In genomic region chr6:116679563-116680288, GRCm38 (mm10) we compare ENCODE assay signal across 16 mouse cellular contexts. TPM values are rescaled to one million over a fixed set of nuclear protein-coding genes. Genes with fewer than 3 reads are reported as not detected.
DNase-seq lines count a peak whose midpoint lies in the region; ATAC-seq lines count a peak whose summit lies in the region.
"Had no signal": no experiment of that assay in that cellular context is flagged by ENCODE, and none has a peak within 500 bp of the region (broad histone marks: within the 10 kb centered on the region; RNA-seq: fewer than 3 reads in every experiment).

No protein-coding gene starts in this region.

- no peak overlapping the region for H3K4me2 ChIP-seq in heart, embryonic 11.5 days
- no peak overlapping the region for H3K4me2 ChIP-seq in hindbrain, embryonic 11.5 days (replicated peaks; ENCODE audit: low read depth, low read length)
- H3K4me2 ChIP-seq: hindbrain, embryonic 13.5 days; neural tube, embryonic 13.5 days had no signal

- H3K27ac ChIP-seq in heart, embryonic 11.5 days (ENCODE audit: low read depth, low read length): no peak overlapping the region
- no peak overlapping the region for H3K27ac ChIP-seq in hindbrain, embryonic 11.5 days (ENCODE audit: low read depth, low read length)
- H3K27ac ChIP-seq: hindbrain, embryonic 13.5 days; kidney, postnatal 0 days; midbrain, embryonic 10.5 days; neural tube, embryonic 13.5 days had no signal

- no peaks in the 10 kb centered on the region for H3K9me3 ChIP-seq in heart, embryonic 11.5 days (replicated peaks; ENCODE audit: control insufficient read depth, low read length)
- no peaks in the 10 kb centered on the region for H3K9me3 ChIP-seq in hindbrain, embryonic 11.5 days (ENCODE audit: control insufficient read depth, low read length)
- H3K9me3 ChIP-seq: hindbrain, embryonic 13.5 days; midbrain, embryonic 10.5 days; neural tube, embryonic 13.5 days had no signal

- peaks cover 20% of the 10 kb centered on the region for H3K4me1 ChIP-seq in heart, embryonic 11.5 days (ENCODE audit: control insufficient read depth, insufficient read depth, low read length)
- H3K4me1 ChIP-seq in hindbrain, embryonic 11.5 days (replicated peaks; ENCODE audit: control insufficient read depth, insufficient read depth, low read length): no peaks in the 10 kb centered on the region; the same call in none of the 2 replicates

- H3K36me3 ChIP-seq in heart, embryonic 11.5 days (ENCODE audit: control insufficient read depth, insufficient read depth, low read length): no peaks in the 10 kb centered on the region
- no peaks in the 10 kb centered on the region for H3K36me3 ChIP-seq in hindbrain, embryonic 11.5 days (ENCODE audit: control insufficient read depth, insufficient read depth, low read length)
- H3K36me3 ChIP-seq: hindbrain, embryonic 13.5 days; midbrain, embryonic 10.5 days; neural tube, embryonic 13.5 days had no signal

- WGBS in heart, embryonic 11.5 days (ENCODE audit: insufficient replicate concordance): 53% methylated on average over 5 of the region's 5 CpGs
- WGBS in hindbrain, embryonic 11.5 days: 81% methylated on average over 5 of the region's 5 CpGs

- H3K9ac ChIP-seq in heart, embryonic 11.5 days (ENCODE audit: low read depth, low read length): no peak overlapping the region
- no peak overlapping the region for H3K9ac ChIP-seq in hindbrain, embryonic 11.5 days (ENCODE audit: low read depth, low read length)
- H3K9ac ChIP-seq: hindbrain, embryonic 13.5 days; neural tube, embryonic 13.5 days had no signal

- H3K27me3 ChIP-seq in heart, embryonic 11.5 days (ENCODE audit: control insufficient read depth, insufficient read depth, low read length): no peaks in the 10 kb centered on the region
- H3K27me3 ChIP-seq in hindbrain, embryonic 11.5 days (ENCODE audit: control insufficient read depth, insufficient read depth, low read length): no peaks in the 10 kb centered on the region
- H3K27me3 ChIP-seq: hindbrain, embryonic 13.5 days; neural tube, embryonic 13.5 days; Patski had no signal

- no peak overlapping the region for H3K4me3 ChIP-seq in heart, embryonic 11.5 days (ENCODE audit: low read depth, low read length)
- no peak overlapping the region for H3K4me3 ChIP-seq in hindbrain, embryonic 11.5 days (ENCODE audit: low read depth, low read length)
- H3K4me3 ChIP-seq: erythroblast, embryonic 14.5 days; hindbrain, embryonic 13.5 days; midbrain, embryonic 10.5 days; neural tube, embryonic 13.5 days had no signal

- ATAC-seq in heart, embryonic 11.5 days (replicated peaks; ENCODE audit: insufficient number of reproducible peaks, low FRiP score, low TSS enrichment): no peak
- peak; percentile 77 for ATAC-seq in granulocyte monocyte progenitor cell, adult 5-6 weeks (replicated peaks; ENCODE audit: poor library complexity, severe bottlenecking)
- ATAC-seq in erythroblast, adult 5-6 weeks (replicated peaks; ENCODE audit: low FRiP score, poor library complexity, severe bottlenecking): no peak
- ATAC-seq in hindbrain, embryonic 11.5 days (ENCODE audit: low FRiP score): no peak
- ATAC-seq: Patski had no signal

- peak; percentile 43 to 77 for DNase-seq in heart, adult 9 months (ENCODE audit: low spot score in 2 of 2)
- peak; percentile 92 for DNase-seq in A20 (ENCODE audit: low read depth, low spot score)
- peak; percentile 77 to 85 for DNase-seq in monocyte, adult 2 months (ENCODE audit: low read depth in 1 of 2, low spot score in 2 of 2)
- DNase-seq in layer of hippocampus, postnatal 14 days (ENCODE audit: low spot score in 2 of 2): no peak
- no peak for DNase-seq in hindbrain, embryonic 11.5 days (ENCODE audit: low spot score)
- DNase-seq: adrenal gland, postnatal 25 days; cerebellum, postnatal 25 days had no signal

RNA-seq across cellular contexts. Expression of gene Rassf4, which starts 6.0 kb away (rescaled TPM):
- 5.7 and 6.9 TPM in 2 replicates for polyA plus RNA-seq in heart, embryonic 11.5 days (2014; fragmentation: Nextera tagmentation; extraction: Ambion mirVana)
- total RNA-seq in granulocyte monocyte progenitor cell, adult 5-6 weeks (2014; fragmentation: Nextera tagmentation): 78.9 and 79.9 TPM in 2 replicates
- total RNA-seq in granulocyte monocyte progenitor cell, adult 5-6 weeks (2017): 41.0 and 46.8 TPM in 2 replicates
- total RNA-seq in erythroblast, adult 5-6 weeks (2015; ENCODE audit: low replicate concordance): 18.6 and 21.1 TPM in 2 replicates
- 9.5 and 13.4 TPM in 2 replicates for total RNA-seq in erythroblast, adult 5-6 weeks (2017; ENCODE audit: low replicate concordance)
- total RNA-seq in layer of hippocampus, postnatal 14 days (2021): 1 to 10 TPM; 3.8 to 4.6 TPM
- polyA plus RNA-seq in hindbrain, embryonic 11.5 days (2014; fragmentation: Nextera tagmentation; extraction: Ambion mirVana): 60.7 and 78.3 TPM in 2 replicates

RNA-seq across cellular contexts. Expression of gene Depp1, which starts 29.3 kb away (rescaled TPM):
- 4.1 and 5.9 TPM in 2 replicates for polyA plus RNA-seq in heart, embryonic 11.5 days (2014; fragmentation: Nextera tagmentation; extraction: Ambion mirVana)
- total RNA-seq in granulocyte monocyte progenitor cell, adult 5-6 weeks (2014; fragmentation: Nextera tagmentation): not detected in 2 replicates
- total RNA-seq in granulocyte monocyte progenitor cell, adult 5-6 weeks (2017): not detected in 2 replicates
- total RNA-seq in erythroblast, adult 5-6 weeks (2015; ENCODE audit: low replicate concordance): not detected in 2 replicates
- total RNA-seq in erythroblast, adult 5-6 weeks (2017; ENCODE audit: low replicate concordance): 0.77 TPM in 1 of 2 replicates, not detected in the other
- 1 to 10 TPM; 2.5 to 4.7 TPM for total RNA-seq in layer of hippocampus, postnatal 14 days (2021)
- 9.8 and 12.0 TPM in 2 replicates for polyA plus RNA-seq in hindbrain, embryonic 11.5 days (2014; fragmentation: Nextera tagmentation; extraction: Ambion mirVana)

RNA-seq across cellular contexts. Expression of gene Tmem72, which starts 37.0 kb away (rescaled TPM):
- 0.06 TPM in 2 replicates for polyA plus RNA-seq in heart, embryonic 11.5 days (2014; fragmentation: Nextera tagmentation; extraction: Ambion mirVana)
- 0.11 and 0.24 TPM in 2 replicates for total RNA-seq in granulocyte monocyte progenitor cell, adult 5-6 weeks (2014; fragmentation: Nextera tagmentation)
- under 0.01 and 0.04 TPM in 2 replicates for total RNA-seq in granulocyte monocyte progenitor cell, adult 5-6 weeks (2017)
- 0.42 TPM in 1 of 2 replicates, not detected in the other for total RNA-seq in erythroblast, adult 5-6 weeks (2015; ENCODE audit: low replicate concordance)
- total RNA-seq in erythroblast, adult 5-6 weeks (2017; ENCODE audit: low replicate concordance): 0.09 and 0.56 TPM in 2 replicates
- 1 to 10 TPM in 1 of 2 experiments, under 1 TPM in 1; 0.31 to 9.2 TPM for total RNA-seq in layer of hippocampus, postnatal 14 days (2021)
- 0.07 and 0.12 TPM in 2 replicates for polyA plus RNA-seq in hindbrain, embryonic 11.5 days (2014; fragmentation: Nextera tagmentation; extraction: Ambion mirVana)
- polyA plus RNA-seq: erythroblast, embryonic 14.5 days had no signal

RNA-seq across cellular contexts. Expression of gene Zfp422, which starts 50.9 kb away (rescaled TPM):
- polyA plus RNA-seq in heart, embryonic 11.5 days (2014; fragmentation: Nextera tagmentation; extraction: Ambion mirVana): 104 and 106 TPM in 2 replicates
- 110 and 113 TPM in 2 replicates for total RNA-seq in granulocyte monocyte progenitor cell, adult 5-6 weeks (2014; fragmentation: Nextera tagmentation)
- 68.6 and 72.0 TPM in 2 replicates for total RNA-seq in granulocyte monocyte progenitor cell, adult 5-6 weeks (2017)
- 18.6 and 21.1 TPM in 2 replicates for total RNA-seq in erythroblast, adult 5-6 weeks (2015; ENCODE audit: low replicate concordance)
- 3.9 and 8.5 TPM in 2 replicates for total RNA-seq in erythroblast, adult 5-6 weeks (2017; ENCODE audit: low replicate concordance)
- total RNA-seq in layer of hippocampus, postnatal 14 days (2021): 10 to 100 TPM; 23.7 to 26.9 TPM
- 313 and 337 TPM in 2 replicates for polyA plus RNA-seq in hindbrain, embryonic 11.5 days (2014; fragmentation: Nextera tagmentation; extraction: Ambion mirVana)

Comparison
In these comparisons a context has a peak if more than half of its experiments do, and no peak if none do; other contexts are left out.
1. DNase-seq: peak in heart, adult 9 months (2 of 2), A20 (single experiment) and monocyte, adult 2 months (2 of 2); none in layer of hippocampus, postnatal 14 days (0 of 2) and hindbrain, embryonic 11.5 days (single experiment).